Mouse (Mus musculus): Measurements from ENCODE around the gene Tpo. TPM values are rescaled to one million over a fixed set of nuclear protein-coding genes. Genes with fewer than 3 reads are reported as not detected.

Gene Tpo
- not detected in 2 replicates for polyA plus RNA-seq (2016; fragmentation: Nextera tagmentation; extraction: Ambion mirVana)

DNA sequence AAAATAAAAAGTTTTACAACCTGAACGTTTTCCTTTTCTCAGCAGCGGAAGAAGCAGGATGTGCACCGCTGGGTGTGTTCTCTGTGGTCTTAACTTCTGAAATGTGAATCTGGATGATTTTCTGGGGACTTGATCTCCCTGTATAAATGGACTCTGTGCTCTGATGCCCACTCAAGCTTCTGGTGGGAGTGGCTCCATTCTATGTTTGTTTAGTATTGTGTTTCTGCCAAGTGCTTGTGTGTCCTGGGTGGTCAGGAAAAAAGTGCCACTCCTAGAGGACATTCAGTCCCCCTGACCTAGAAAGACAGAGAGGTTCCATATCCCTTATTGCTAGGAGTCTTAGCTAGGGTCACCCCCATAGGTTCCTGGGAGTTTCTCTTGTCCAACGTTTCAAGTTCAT is at the start of gene Tpo:
TSS of gene Tpo (minus strand) at position 101 of the 400 bp plus-strand sequence.
- no peak for DNase-seq (ENCODE audit: low spot score)
- Histone ChIP-seq H3K9me3 (no peaks in the 10 kb centered on the region), H3K4me3 (no peak within 1 kb of the TSS), H3K27ac (no peak within 1 kb of the TSS), H3K36me3 (no peaks in the 10 kb centered on the region), H3K4me1 (no peaks in the 10 kb centered on the region), H3K27me3 (ENCODE audit: insufficient read depth, poor library complexity, severe bottlenecking) (no peaks in the 10 kb centered on the region)
- WGBS = 84% methylated on average over 4 of the region's 4 CpGs

DNA sequence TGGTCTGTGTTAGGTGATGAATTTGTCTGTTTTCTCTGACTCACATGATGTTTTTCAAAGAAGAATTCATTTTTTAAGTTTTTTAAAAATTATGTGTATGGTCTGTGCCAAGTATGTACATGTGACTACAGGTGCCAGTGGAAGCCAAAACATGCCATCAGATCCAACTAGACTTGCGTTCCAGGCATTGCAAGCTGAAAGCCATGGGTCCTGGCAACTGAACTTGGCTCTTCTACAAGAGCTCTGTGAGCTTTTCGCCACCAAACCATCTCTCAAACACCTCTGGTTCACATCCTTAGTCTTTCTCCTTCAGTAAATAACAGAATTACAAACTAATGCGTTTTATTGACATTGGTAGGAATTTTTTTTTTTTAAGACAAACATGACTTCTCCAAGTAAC is 49.3 kb upstream of the Tpo start:
- DNase-seq (ENCODE audit: low spot score) = no peak
- no peaks in the 10 kb centered on the region for H3K27me3 ChIP-seq (ENCODE audit: insufficient read depth, poor library complexity, severe bottlenecking)
- no peaks in the 10 kb centered on the region for H3K9me3 ChIP-seq
- no peaks in the 10 kb centered on the region for H3K4me1 ChIP-seq
- no peaks in the 10 kb centered on the region for H3K36me3 ChIP-seq
- H3K4me3 ChIP-seq = no peak overlapping the region
- 72% methylated on average over 3 of the region's 3 CpGs for WGBS
- H3K27ac ChIP-seq = no peak overlapping the region

DNA sequence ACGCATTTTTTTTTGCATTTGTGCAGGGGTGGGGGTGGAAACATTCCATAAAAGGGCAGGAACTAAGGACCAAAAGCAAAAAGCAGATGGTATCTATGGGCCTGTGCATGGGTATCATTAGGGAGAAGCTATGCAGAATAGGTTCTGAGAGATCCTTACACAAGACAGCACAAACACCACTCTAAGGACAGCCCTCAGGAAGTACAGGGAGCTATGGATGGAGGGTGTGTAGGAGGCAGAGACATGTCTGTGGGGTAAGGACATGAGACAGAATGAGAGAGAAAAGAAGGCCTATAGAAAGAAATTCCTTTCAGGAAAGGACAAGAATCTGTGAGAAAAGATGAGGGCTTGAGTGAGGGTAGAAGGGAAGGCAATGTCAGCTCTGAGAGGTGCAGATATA is 47.2 kb upstream of the Tpo start:
- Histone ChIP-seq H3K9me3 (no peaks in the 10 kb centered on the region), H3K27me3 (ENCODE audit: insufficient read depth, poor library complexity, severe bottlenecking) (no peaks in the 10 kb centered on the region), H3K27ac (no peak overlapping the region), H3K4me1 (no peaks in the 10 kb centered on the region), H3K4me3 (no peak overlapping the region), H3K36me3 (no peaks in the 10 kb centered on the region)
- no peak for DNase-seq (ENCODE audit: low spot score)
- WGBS = 62% methylated on average over 1 of the region's 1 CpGs

DNA sequence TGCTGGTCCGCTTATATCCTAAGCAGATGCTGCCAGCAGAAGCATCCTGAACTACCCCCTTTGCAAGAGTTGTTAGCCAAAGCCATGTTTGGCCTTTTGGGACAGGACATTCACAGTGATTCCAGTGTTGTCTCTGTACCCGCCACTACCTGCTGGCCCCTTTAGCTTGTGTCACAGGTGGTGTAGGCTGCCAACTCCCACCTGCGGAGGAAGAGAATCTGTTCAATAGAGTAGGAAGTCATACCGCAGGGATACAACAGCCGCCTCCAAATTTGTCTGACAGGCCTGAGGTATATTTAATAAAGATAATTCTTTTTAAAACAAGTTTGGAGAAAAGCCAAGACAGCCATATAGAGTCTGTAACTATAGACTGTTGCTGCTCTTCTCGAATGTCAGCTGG is 45.5 kb upstream of the Tpo start:
- no peaks in the 10 kb centered on the region for H3K4me1 ChIP-seq
- H3K4me3 ChIP-seq = no peak overlapping the region
- H3K36me3 ChIP-seq = no peaks in the 10 kb centered on the region
- H3K27ac ChIP-seq = no peak overlapping the region
- WGBS = 79% methylated on average over 6 of the region's 6 CpGs
- no peaks in the 10 kb centered on the region for H3K27me3 ChIP-seq (ENCODE audit: insufficient read depth, poor library complexity, severe bottlenecking)
- H3K9me3 ChIP-seq = no peaks in the 10 kb centered on the region
- DNase-seq (ENCODE audit: low spot score) = no peak

DNA sequence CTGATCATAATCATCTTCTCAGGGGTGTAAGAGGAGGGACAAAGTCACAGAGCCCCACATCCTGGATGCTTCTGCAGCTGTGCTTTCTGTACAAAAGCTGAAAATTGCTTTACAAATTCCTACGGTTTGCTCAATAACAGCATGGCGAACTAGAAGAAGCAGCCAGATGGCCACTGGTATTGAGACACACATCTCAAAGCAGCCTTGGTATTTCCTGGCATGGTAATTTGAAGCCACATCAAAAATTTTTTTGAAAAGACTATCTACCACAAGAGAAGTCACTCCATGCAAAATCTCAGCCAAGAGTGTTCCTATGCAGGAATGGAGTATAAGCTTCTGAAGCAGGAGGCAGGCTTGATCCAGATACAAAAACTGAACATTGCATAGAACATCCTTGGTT is 45.1 kb upstream of the Tpo start:
- Histone ChIP-seq H3K36me3 (no peaks in the 10 kb centered on the region), H3K27ac (no peak overlapping the region), H3K9me3 (no peaks in the 10 kb centered on the region), H3K4me3 (no peak overlapping the region), H3K4me1 (no peaks in the 10 kb centered on the region), H3K27me3 (ENCODE audit: insufficient read depth, poor library complexity, severe bottlenecking) (no peaks in the 10 kb centered on the region)
- DNase-seq (ENCODE audit: low spot score) = no peak
- 85% methylated on average over 2 of the region's 2 CpGs for WGBS

DNA sequence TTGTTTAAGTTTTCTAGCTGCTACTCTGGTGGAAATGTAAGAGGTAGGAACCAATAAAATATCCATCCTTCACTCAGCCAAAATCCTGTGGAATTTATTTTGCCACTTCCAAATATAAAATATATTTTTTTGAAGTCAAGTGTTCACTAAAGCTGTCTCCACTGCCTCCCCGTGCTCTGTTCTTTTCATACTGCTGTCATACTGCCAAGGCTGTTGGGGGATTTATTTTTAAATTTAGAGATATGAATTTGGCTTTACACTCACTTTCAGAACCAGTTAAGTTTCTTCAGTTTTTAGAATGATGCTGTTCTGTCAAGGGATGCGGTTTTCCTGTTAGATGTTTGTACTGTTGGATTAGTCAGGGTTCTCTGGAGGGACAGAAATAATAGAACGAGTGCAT is 36.1 kb upstream of the Tpo start:
- 79% methylated on average over 3 of the region's 3 CpGs for WGBS
- Histone ChIP-seq H3K36me3 (no peaks in the 10 kb centered on the region), H3K4me1 (no peaks in the 10 kb centered on the region), H3K9me3 (no peaks in the 10 kb centered on the region), H3K4me3 (no peak overlapping the region), H3K27me3 (ENCODE audit: insufficient read depth, poor library complexity, severe bottlenecking) (no peaks in the 10 kb centered on the region), H3K27ac (no peak overlapping the region)
- DNase-seq (ENCODE audit: low spot score) = no peak

DNA sequence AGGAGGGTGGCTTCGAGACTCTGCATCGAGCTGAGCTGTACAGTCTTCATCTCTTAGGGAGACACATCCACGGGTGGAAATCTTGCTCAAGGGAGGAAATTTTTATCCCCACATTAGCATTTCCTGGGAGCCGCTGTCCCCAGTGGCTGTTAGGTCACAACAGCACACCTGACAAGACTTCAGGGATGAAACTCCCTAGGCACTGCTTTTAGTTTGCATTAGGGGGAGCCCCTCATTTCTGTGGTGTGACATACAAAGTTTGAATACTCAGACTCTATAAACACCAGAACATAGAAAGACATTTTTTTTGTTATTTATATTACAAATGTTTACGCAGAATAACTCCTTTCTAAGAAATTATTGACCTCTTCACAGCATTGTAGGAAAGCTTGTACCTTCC is 32.1 kb upstream of the Tpo start:
- no peaks in the 10 kb centered on the region for H3K27me3 ChIP-seq (ENCODE audit: insufficient read depth, poor library complexity, severe bottlenecking)

DNA sequence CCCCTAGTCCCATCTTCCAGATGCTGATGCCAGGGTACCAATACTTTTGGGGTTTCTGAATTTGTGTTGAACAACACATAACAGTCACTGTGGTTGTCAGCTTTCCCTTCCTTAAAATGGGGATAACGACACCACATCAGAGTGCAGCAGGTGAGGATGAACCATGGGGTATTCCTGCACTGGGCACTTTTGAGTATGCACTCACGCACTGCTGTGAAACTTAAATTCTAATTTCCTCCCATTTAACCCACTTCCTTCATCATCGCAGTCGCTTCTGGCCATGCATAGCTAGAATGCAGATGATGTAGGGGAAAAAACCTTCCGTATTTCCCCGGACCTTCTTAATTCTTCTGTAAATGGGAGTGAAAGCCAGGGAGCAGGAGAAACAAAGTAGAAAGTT is 31.6 kb upstream of the Tpo start:
- Histone ChIP-seq H3K27me3 (ENCODE audit: insufficient read depth, poor library complexity, severe bottlenecking) (no peaks in the 10 kb centered on the region), H3K4me1 (peaks cover 4% of the 10 kb centered on the region; the same call in 1 of the 2 replicates), H3K36me3 (no peaks in the 10 kb centered on the region), H3K4me3 (no peak overlapping the region), H3K9me3 (no peaks in the 10 kb centered on the region), H3K27ac (no peak overlapping the region)
- DNase-seq (ENCODE audit: low spot score) = no peak
- 89% methylated on average over 6 of the region's 6 CpGs for WGBS

More for the DNA sequence above, 32.1 kb upstream of the Tpo start:
- no peak for DNase-seq (ENCODE audit: low spot score)
- Histone ChIP-seq H3K4me1 (peaks cover 4% of the 10 kb centered on the region; the same call in 1 of the 2 replicates), H3K27ac (no peak overlapping the region), H3K9me3 (no peaks in the 10 kb centered on the region), H3K36me3 (no peaks in the 10 kb centered on the region), H3K4me3 (no peak overlapping the region)
- WGBS = 75% methylated on average over 5 of the region's 5 CpGs

DNA sequence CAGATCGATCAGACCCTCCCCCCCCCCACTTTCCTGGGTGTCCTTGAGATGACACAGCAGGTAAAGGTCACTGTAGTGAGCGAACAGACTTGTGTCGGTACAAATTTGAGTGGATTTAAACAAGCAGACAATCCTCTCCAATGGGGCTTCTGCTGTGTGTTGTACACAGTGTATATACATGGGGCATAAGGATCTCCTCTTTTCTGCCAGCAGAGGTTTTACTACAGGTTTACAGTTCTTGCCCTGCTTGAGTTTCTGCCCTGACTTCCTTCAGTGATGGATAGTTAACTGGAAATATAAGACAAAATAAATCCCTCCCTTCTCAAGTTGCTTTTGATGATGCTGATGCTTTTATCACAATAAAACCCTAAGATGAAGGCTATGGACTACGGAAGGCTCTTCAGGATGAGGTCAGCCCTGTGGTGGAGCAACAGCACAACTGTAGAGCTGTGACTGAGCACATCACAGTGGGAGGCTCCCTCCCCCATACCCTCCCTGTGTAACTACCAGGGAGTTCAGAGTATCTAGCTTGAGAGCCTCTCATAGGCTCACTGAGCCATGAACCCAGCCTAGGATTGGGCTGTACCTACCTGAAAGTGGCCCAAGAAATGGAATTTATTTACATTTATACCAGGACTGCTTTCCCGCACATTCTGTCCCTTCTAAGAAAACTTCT is 29.4 kb upstream of the Tpo start:
- 0 out of 2 replicates have a peak, but pooled peaks cover 3% of the 10 kb centered on the region for H3K9me3 ChIP-seq
- peaks cover 4% of the 10 kb centered on the region; the same call in 1 of the 2 replicates for H3K4me1 ChIP-seq
- no peaks in the 10 kb centered on the region for H3K27me3 ChIP-seq (ENCODE audit: insufficient read depth, poor library complexity, severe bottlenecking)
- no peaks in the 10 kb centered on the region for H3K36me3 ChIP-seq
- WGBS = 89% methylated on average over 5 of the region's 5 CpGs
- H3K4me3 ChIP-seq = no peak overlapping the region
- no peak overlapping the region for H3K27ac ChIP-seq
- no peak for DNase-seq (ENCODE audit: low spot score)

DNA sequence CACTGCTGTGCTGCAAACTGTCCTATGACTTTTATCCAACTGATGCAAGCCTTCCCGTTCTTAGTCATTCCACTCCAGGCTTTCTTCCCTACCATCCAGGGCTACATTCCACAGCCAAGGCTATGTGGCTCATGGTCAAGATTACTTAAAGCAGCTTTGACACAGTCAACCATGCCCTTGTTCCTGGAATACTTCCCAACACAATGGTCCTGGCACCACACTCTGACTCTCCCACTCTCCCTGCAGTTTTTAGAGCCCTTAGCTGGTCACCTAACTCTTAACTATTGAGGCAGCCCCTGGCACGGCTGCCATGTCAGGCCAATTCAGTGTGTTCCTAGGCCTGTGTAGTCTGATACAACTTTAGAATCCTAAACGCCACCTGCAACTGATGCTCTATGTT is 28.1 kb upstream of the Tpo start:
- Histone ChIP-seq H3K4me3 (no peak overlapping the region), H3K36me3 (no peaks in the 10 kb centered on the region), H3K27ac (no peak overlapping the region), H3K4me1 (peaks cover 4% of the 10 kb centered on the region; the same call in 1 of the 2 replicates), H3K27me3 (ENCODE audit: insufficient read depth, poor library complexity, severe bottlenecking) (no peaks in the 10 kb centered on the region), H3K9me3 (0 out of 2 replicates have a peak, but pooled peaks cover 3% of the 10 kb centered on the region)
- WGBS = 83% methylated on average over 3 of the region's 3 CpGs
- DNase-seq (ENCODE audit: low spot score) = no peak

DNA sequence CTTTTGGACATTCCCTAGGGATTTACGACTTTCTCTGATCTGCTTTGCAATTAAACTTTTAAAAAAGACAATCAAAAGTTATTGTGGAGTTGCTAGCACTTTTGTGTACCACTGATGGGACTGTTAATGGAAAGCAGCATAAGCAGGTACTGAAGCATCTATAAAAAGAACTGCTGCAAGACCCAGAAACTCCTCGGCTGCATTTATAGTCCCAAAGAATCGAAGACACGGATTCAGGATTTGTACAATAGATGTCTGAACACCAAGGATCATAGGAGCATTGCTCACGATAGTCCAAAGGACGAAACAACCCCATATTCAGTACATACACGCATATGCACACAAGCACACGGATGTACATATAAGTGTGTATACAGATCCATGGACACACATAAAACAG is 27.4 kb upstream of the Tpo start:
- H3K27ac ChIP-seq = no peak overlapping the region
- 81% methylated on average over 8 of the region's 8 CpGs for WGBS

DNA sequence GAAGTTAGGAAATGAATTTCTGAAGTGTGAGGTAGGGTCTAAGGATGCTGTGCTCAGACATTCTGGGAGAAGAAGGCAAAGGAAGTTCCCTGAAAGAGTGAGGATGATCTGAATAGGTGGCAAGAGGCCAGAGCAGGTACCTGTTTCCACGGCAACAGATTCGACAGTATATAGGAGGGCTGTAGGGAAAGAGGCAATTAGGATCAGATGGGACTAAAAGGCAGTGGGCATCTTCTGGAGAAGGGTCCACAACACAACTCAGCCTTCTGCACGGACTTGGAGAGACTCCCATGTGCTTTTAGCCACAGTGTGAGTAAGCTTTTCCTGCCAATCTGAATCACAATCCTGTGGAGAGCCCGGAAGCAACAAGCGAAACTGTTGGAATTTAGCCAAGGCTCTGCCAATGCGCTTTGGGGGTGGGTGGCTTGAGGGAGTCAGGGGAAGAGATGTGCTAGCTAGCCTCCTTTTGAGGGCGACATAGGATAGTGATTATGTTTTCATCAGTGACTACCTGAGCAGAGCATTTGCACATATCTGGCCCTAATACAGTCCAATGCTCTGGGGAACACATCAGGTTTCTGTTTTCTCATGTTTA is 21.8 kb upstream of the Tpo start:
- no peaks in the 10 kb centered on the region for H3K27me3 ChIP-seq (ENCODE audit: insufficient read depth, poor library complexity, severe bottlenecking)
- WGBS = 68% methylated on average over 7 of the region's 7 CpGs
- no peaks in the 10 kb centered on the region for H3K4me1 ChIP-seq
- H3K9me3 ChIP-seq = 0 out of 2 replicates have a peak, but pooled peaks cover 3% of the 10 kb centered on the region
- no peak for DNase-seq (ENCODE audit: low spot score)
- H3K36me3 ChIP-seq = no peaks in the 10 kb centered on the region
- H3K4me3 ChIP-seq = no peak overlapping the region
- no peak overlapping the region for H3K27ac ChIP-seq

More for the DNA sequence above, 27.4 kb upstream of the Tpo start:
- DNase-seq (ENCODE audit: low spot score) = no peak
- Histone ChIP-seq H3K27me3 (ENCODE audit: insufficient read depth, poor library complexity, severe bottlenecking) (no peaks in the 10 kb centered on the region), H3K9me3 (0 out of 2 replicates have a peak, but pooled peaks cover 3% of the 10 kb centered on the region), H3K36me3 (no peaks in the 10 kb centered on the region), H3K4me1 (peaks cover 4% of the 10 kb centered on the region; the same call in 1 of the 2 replicates), H3K4me3 (no peak overlapping the region)

DNA sequence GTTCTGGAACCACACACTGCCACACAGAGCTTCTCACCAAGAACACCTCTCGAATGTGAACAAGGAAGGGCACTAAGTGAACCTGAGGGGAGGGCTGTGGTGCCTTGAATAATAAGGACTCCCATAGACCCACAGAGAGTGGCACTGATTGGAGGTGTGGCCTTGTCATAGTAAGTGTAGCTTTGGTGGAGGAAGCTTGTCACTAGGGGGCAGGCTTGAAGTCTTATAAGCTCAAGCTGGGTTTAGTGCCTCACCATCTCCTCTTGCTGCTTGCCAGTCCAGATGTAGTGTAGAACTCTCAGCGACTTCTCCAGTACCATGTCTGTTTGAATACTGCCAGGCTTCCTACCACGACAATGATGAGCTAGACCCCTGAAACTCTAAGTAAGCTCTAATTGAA is 9.7 kb upstream of the Tpo start:
- Histone ChIP-seq H3K4me3 (no peak overlapping the region), H3K4me1 (no peaks in the 10 kb centered on the region), H3K9me3 (no peaks in the 10 kb centered on the region), H3K36me3 (no peaks in the 10 kb centered on the region), H3K27ac (no peak overlapping the region), H3K27me3 (ENCODE audit: insufficient read depth, poor library complexity, severe bottlenecking) (no peaks in the 10 kb centered on the region)
- DNase-seq (ENCODE audit: low spot score) = no peak
- WGBS = 66% methylated on average over 3 of the region's 3 CpGs

DNA sequence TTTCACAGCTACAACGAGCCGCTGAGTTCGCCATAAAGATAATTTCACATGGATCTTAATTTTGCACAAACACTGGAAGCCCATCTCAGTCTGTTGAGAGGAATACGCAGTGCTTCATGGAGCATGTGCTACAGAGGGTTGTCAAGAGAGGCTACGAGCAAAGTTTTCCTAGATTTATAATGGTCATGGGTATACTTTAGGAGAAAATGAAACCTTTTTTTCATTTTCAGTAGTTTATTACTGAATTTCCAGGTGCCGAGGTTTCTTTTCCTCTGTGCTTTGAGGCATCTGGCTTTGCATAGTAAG is 3.1 kb downstream of the Tpo start:
- no peak overlapping the region for H3K27ac ChIP-seq
- H3K27me3 ChIP-seq (ENCODE audit: insufficient read depth, poor library complexity, severe bottlenecking) = no peaks in the 10 kb centered on the region
- 81% methylated on average over 6 of the region's 6 CpGs for WGBS
- no peaks in the 10 kb centered on the region for H3K4me1 ChIP-seq
- DNase-seq (ENCODE audit: low spot score) = no peak
- no peak overlapping the region for H3K4me3 ChIP-seq
- H3K36me3 ChIP-seq = no peaks in the 10 kb centered on the region
- H3K9me3 ChIP-seq = no peaks in the 10 kb centered on the region
